In genomic region chr1:155205822-155206660, GRCm38 (mm10) we compare ENCODE assay signal across 7 mouse cellular contexts. TPM values are rescaled to one million over a fixed set of nuclear protein-coding genes. Genes with fewer than 3 reads are reported as not detected.
DNase-seq lines count a peak whose midpoint lies in the region; ATAC-seq and TF ChIP-seq lines count a peak whose summit lies in the region.

No protein-coding gene starts in this region.

- H3K27me3 ChIP-seq in liver, postnatal 0 days (ENCODE audit: insufficient read depth, low read length) = no peaks in the 10 kb centered on the region
- H3K27me3 ChIP-seq in liver, embryonic 11.5 days (replicated peaks; ENCODE audit: control insufficient read depth, insufficient read depth, low read length) = no peaks in the 10 kb centered on the region
- no peaks in the 10 kb centered on the region for H3K27me3 ChIP-seq in forebrain, embryonic 15.5 days
- H3K27me3 ChIP-seq in heart, postnatal 0 days (ENCODE audit: control insufficient read depth, insufficient read depth, low read length) = no peaks in the 10 kb centered on the region
- H3K27me3 ChIP-seq in neural tube, embryonic 13.5 days = no peaks in the 10 kb centered on the region

- no peak overlapping the region for H3K9ac ChIP-seq in liver, postnatal 0 days (replicated peaks)
- H3K9ac ChIP-seq in liver, embryonic 11.5 days (ENCODE audit: low read depth, low read length) = no peak overlapping the region
- 0 out of 2 replicates have a peak overlapping the region, but pooled peaks have one; percentile 10 for H3K9ac ChIP-seq in forebrain, embryonic 15.5 days (replicated peaks)
- H3K9ac ChIP-seq in heart, postnatal 0 days (replicated peaks; ENCODE audit: low read depth, low read length) = 0 out of 2 replicates have a peak overlapping the region, but pooled peaks have one; percentile 28
- H3K9ac ChIP-seq in neural tube, embryonic 13.5 days = peak overlapping the region; percentile 32

- H3K27ac ChIP-seq in liver, postnatal 0 days (ENCODE audit: low read depth) = no peak overlapping the region
- no peak overlapping the region for H3K27ac ChIP-seq in liver, embryonic 11.5 days (ENCODE audit: low read depth, low read length)
- H3K27ac ChIP-seq in forebrain, embryonic 15.5 days (replicated peaks) = peak overlapping the region; percentile 94
- H3K27ac ChIP-seq in heart, postnatal 0 days (ENCODE audit: low read depth) = peak overlapping the region; percentile 83
- peak overlapping the region; percentile 77 for H3K27ac ChIP-seq in neural tube, embryonic 13.5 days (replicated peaks)

- no peak for TF ChIP-seq EP300 in liver, postnatal 0 days (IDR thresholded peaks at IDR 0.05; ENCODE audit: low read depth)
- peak; percentile 86; the same call in 1 of the 2 replicates for TF ChIP-seq EP300 in heart, postnatal 0 days (IDR thresholded peaks at IDR 0.05; ENCODE audit: low read depth)

- no peaks in the 10 kb centered on the region for H3K36me3 ChIP-seq in liver, postnatal 0 days (replicated peaks; ENCODE audit: insufficient read depth, low read length)
- H3K36me3 ChIP-seq in liver, embryonic 11.5 days (ENCODE audit: control insufficient read depth, insufficient read depth, low read length) = peaks cover 7% of the 10 kb centered on the region; the same call in 1 of the 2 replicates
- peaks cover 7% of the 10 kb centered on the region; the same call in 1 of the 2 replicates for H3K36me3 ChIP-seq in forebrain, embryonic 15.5 days
- peaks cover 9% of the 10 kb centered on the region; the same call in 1 of the 2 replicates for H3K36me3 ChIP-seq in heart, postnatal 0 days (replicated peaks; ENCODE audit: control insufficient read depth, insufficient read depth, low read length)
- H3K36me3 ChIP-seq in neural tube, embryonic 13.5 days = peaks cover 32% of the 10 kb centered on the region

- peaks cover 19% of the 10 kb centered on the region for H3K4me1 ChIP-seq in liver, postnatal 0 days (ENCODE audit: insufficient read depth)
- 0 out of 2 replicates have a peak, but pooled peaks cover 3% of the 10 kb centered on the region for H3K4me1 ChIP-seq in liver, embryonic 11.5 days (replicated peaks; ENCODE audit: control insufficient read depth, insufficient read depth, low read length)
- peaks cover 74% of the 10 kb centered on the region for H3K4me1 ChIP-seq in forebrain, embryonic 15.5 days
- peaks cover 37% of the 10 kb centered on the region for H3K4me1 ChIP-seq in heart, postnatal 0 days (ENCODE audit: control insufficient read depth, insufficient read depth)
- peaks cover 69% of the 10 kb centered on the region for H3K4me1 ChIP-seq in neural tube, embryonic 13.5 days (replicated peaks)

- H3K9me3 ChIP-seq in liver, postnatal 0 days (ENCODE audit: low read length) = no peaks in the 10 kb centered on the region
- H3K9me3 ChIP-seq in liver, embryonic 11.5 days (ENCODE audit: control insufficient read depth, low read length) = no peaks in the 10 kb centered on the region
- no peaks in the 10 kb centered on the region for H3K9me3 ChIP-seq in forebrain, embryonic 15.5 days
- no peaks in the 10 kb centered on the region for H3K9me3 ChIP-seq in heart, postnatal 0 days (replicated peaks; ENCODE audit: control insufficient read depth, low read length)
- no peaks in the 10 kb centered on the region for H3K9me3 ChIP-seq in neural tube, embryonic 13.5 days

- TF ChIP-seq CTCF in liver, postnatal 0 days (IDR thresholded peaks at IDR 0.05; ENCODE audit: low read depth) = no peak
- peak; percentile 43 for TF ChIP-seq CTCF in heart, postnatal 0 days (IDR thresholded peaks at IDR 0.05; ENCODE audit: low read depth)

- H3K4me2 ChIP-seq in liver, postnatal 0 days (ENCODE audit: low read depth, low read length) = no peak overlapping the region
- no peak overlapping the region for H3K4me2 ChIP-seq in liver, embryonic 11.5 days
- no peak overlapping the region for H3K4me2 ChIP-seq in forebrain, embryonic 15.5 days (replicated peaks)
- peak overlapping the region; percentile 9; the same call in 1 of the 2 replicates for H3K4me2 ChIP-seq in heart, postnatal 0 days (ENCODE audit: low read depth, low read length)
- no peak overlapping the region for H3K4me2 ChIP-seq in neural tube, embryonic 13.5 days

- no peak for ATAC-seq in liver, postnatal 0 days
- ATAC-seq in liver, embryonic 11.5 days (replicated peaks; ENCODE audit: low FRiP score) = no peak
- ATAC-seq in forebrain, embryonic 15.5 days (replicated peaks) = no peak
- ATAC-seq in heart, postnatal 0 days (ENCODE audit: insufficient read depth, low read depth) = peak; percentile 88
- ATAC-seq in neural tube, embryonic 13.5 days (ENCODE audit: low read depth) = no peak
- ATAC-seq in activated CD4-positive, CD25-positive, alpha-beta regulatory T cell, adult 4 months = no peak
- no peak for ATAC-seq in CD4-positive, CD25-positive, alpha-beta regulatory T cell, adult 4 months

- 64% methylated on average over 19 of the region's 19 CpGs for WGBS in liver, postnatal 0 days (ENCODE audit: insufficient replicate concordance)
- 80% methylated on average over 19 of the region's 19 CpGs for WGBS in liver, embryonic 11.5 days
- WGBS in forebrain, embryonic 15.5 days = 57% methylated on average over 19 of the region's 19 CpGs
- 36% methylated on average over 19 of the region's 19 CpGs for WGBS in heart, postnatal 0 days
- WGBS in neural tube, embryonic 13.5 days = 54% methylated on average over 19 of the region's 19 CpGs

- DNase-seq in liver, postnatal 0 days = peak; percentile 17
- DNase-seq in liver, embryonic 11.5 days (ENCODE audit: low spot score) = no peak
- peak; percentile 78 for DNase-seq in heart, postnatal 0 days (ENCODE audit: low spot score)

- H3K4me3 ChIP-seq in liver, postnatal 0 days (ENCODE audit: low read depth, low read length) = no peak overlapping the region
- no peak overlapping the region for H3K4me3 ChIP-seq in liver, embryonic 11.5 days (ENCODE audit: low read depth, low read length)
- H3K4me3 ChIP-seq in forebrain, embryonic 15.5 days = no peak overlapping the region
- H3K4me3 ChIP-seq in heart, postnatal 0 days (ENCODE audit: low read depth, low read length) = no peak overlapping the region
- no peak overlapping the region for H3K4me3 ChIP-seq in neural tube, embryonic 13.5 days

RNA-seq across cellular contexts. Expression of gene BC034090, which starts 38.2 kb away (rescaled TPM):
- polyA plus RNA-seq in liver, postnatal 0 days (2015; fragmentation: Nextera tagmentation; extraction: Ambion mirVana) = 0.14 and 0.22 TPM in 2 replicates
- polyA plus RNA-seq in liver, embryonic 11.5 days (2014; fragmentation: Nextera tagmentation; extraction: Ambion mirVana) = 0.86 and 1.8 TPM in 2 replicates
- polyA plus RNA-seq in forebrain, embryonic 15.5 days (2015; fragmentation: Nextera tagmentation; extraction: Ambion mirVana) = 3.3 and 4.9 TPM in 2 replicates
- 45.1 and 82.1 TPM in 2 replicates for total RNA-seq in heart, postnatal 0 days (2014; rRNA removed; ENCODE audit: low replicate concordance)
- polyA plus RNA-seq in heart, postnatal 0 days (2015; fragmentation: Nextera tagmentation; extraction: Ambion mirVana) = 9.5 and 9.7 TPM in 2 replicates
- 3.5 and 6.4 TPM in 2 replicates for polyA plus RNA-seq in neural tube, embryonic 13.5 days (2015; fragmentation: Nextera tagmentation; extraction: Ambion mirVana)
- polyA plus RNA-seq in activated CD4-positive, CD25-positive, alpha-beta regulatory T cell, adult 4 months (2017; shearing (Covaris generic)) = 1 to 10 TPM in 1 of 2 experiments, under 1 TPM in 1; 0.85 to 1.3 TPM
- polyA plus RNA-seq in CD4-positive, CD25-positive, alpha-beta regulatory T cell, adult 4 months (2017; shearing (Covaris generic)) = under 1 TPM; 0.29 to 0.32 TPM

RNA-seq across cellular contexts. Expression of gene Stx6, which starts 47.5 kb away (rescaled TPM):
- polyA plus RNA-seq in liver, postnatal 0 days (2015; fragmentation: Nextera tagmentation; extraction: Ambion mirVana) = 6.0 and 8.5 TPM in 2 replicates
- 36.0 and 36.9 TPM in 2 replicates for polyA plus RNA-seq in liver, embryonic 11.5 days (2014; fragmentation: Nextera tagmentation; extraction: Ambion mirVana)
- 129 and 131 TPM in 2 replicates for polyA plus RNA-seq in forebrain, embryonic 15.5 days (2015; fragmentation: Nextera tagmentation; extraction: Ambion mirVana)
- 56.6 and 59.4 TPM in 2 replicates for total RNA-seq in heart, postnatal 0 days (2014; rRNA removed; ENCODE audit: low replicate concordance)
- polyA plus RNA-seq in heart, postnatal 0 days (2015; fragmentation: Nextera tagmentation; extraction: Ambion mirVana) = 36.3 and 39.6 TPM in 2 replicates
- 106 and 121 TPM in 2 replicates for polyA plus RNA-seq in neural tube, embryonic 13.5 days (2015; fragmentation: Nextera tagmentation; extraction: Ambion mirVana)
- polyA plus RNA-seq in activated CD4-positive, CD25-positive, alpha-beta regulatory T cell, adult 4 months (2017; shearing (Covaris generic)) = 10 to 100 TPM; 49.7 to 56.1 TPM
- polyA plus RNA-seq in CD4-positive, CD25-positive, alpha-beta regulatory T cell, adult 4 months (2017; shearing (Covaris generic)) = 10 to 100 TPM; 50.0 to 58.4 TPM

RNA-seq across cellular contexts. Expression of gene Mr1, which starts 59.4 kb away (rescaled TPM):
- 0.78 and 0.92 TPM in 2 replicates for polyA plus RNA-seq in liver, postnatal 0 days (2015; fragmentation: Nextera tagmentation; extraction: Ambion mirVana)
- 0.81 and 1.2 TPM in 2 replicates for polyA plus RNA-seq in liver, embryonic 11.5 days (2014; fragmentation: Nextera tagmentation; extraction: Ambion mirVana)
- 0.59 and 0.83 TPM in 2 replicates for polyA plus RNA-seq in forebrain, embryonic 15.5 days (2015; fragmentation: Nextera tagmentation; extraction: Ambion mirVana)
- 8.2 and 16.1 TPM in 2 replicates for total RNA-seq in heart, postnatal 0 days (2014; rRNA removed; ENCODE audit: low replicate concordance)
- polyA plus RNA-seq in heart, postnatal 0 days (2015; fragmentation: Nextera tagmentation; extraction: Ambion mirVana) = 6.5 and 7.2 TPM in 2 replicates
- 1.3 TPM in 2 replicates for polyA plus RNA-seq in neural tube, embryonic 13.5 days (2015; fragmentation: Nextera tagmentation; extraction: Ambion mirVana)
- polyA plus RNA-seq in activated CD4-positive, CD25-positive, alpha-beta regulatory T cell, adult 4 months (2017; shearing (Covaris generic)) = 10 to 100 TPM; 19.1 to 20.7 TPM
- 10 to 100 TPM; 17.9 to 26.0 TPM for polyA plus RNA-seq in CD4-positive, CD25-positive, alpha-beta regulatory T cell, adult 4 months (2017; shearing (Covaris generic))

Comparison
In these comparisons a context has a peak if more than half of its experiments do, and no peak if none do; other contexts are left out.
1. H3K27ac ChIP-seq: peak in forebrain, embryonic 15.5 days (single experiment), heart, postnatal 0 days (single experiment) and neural tube, embryonic 13.5 days (single experiment); none in liver, postnatal 0 days (single experiment) and liver, embryonic 11.5 days (single experiment).
2. H3K9ac ChIP-seq: peak in forebrain, embryonic 15.5 days (single experiment), heart, postnatal 0 days (single experiment) and neural tube, embryonic 13.5 days (single experiment); none in liver, postnatal 0 days (single experiment) and liver, embryonic 11.5 days (single experiment).